Mouse (Mus musculus) lung, embryonic 14.5 days (tissue): ENCODE data around the gene Atp6v1b1. TPM values are rescaled to one million over a fixed set of nuclear protein-coding genes. Genes with fewer than 3 reads are reported as not detected.

Source experiments
- ATAC-seq: fragments of 200-750 bp; cut with Nextera tagmentation; 2 replicates; pipeline ENCODE4 v1.8.0; 2017; ENCODE audit warnings: mild to moderate bottlenecking, moderate TSS enrichment, moderate library complexity; ENCODE audit not compliant: insufficient read depth
- DNase-seq: peaks from one replicate; pipeline ENCODE4 v3.0.0-alpha.2; 2015
- H3K27ac ChIP-seq: fragments of 300-500 bp; sonication (generic); 2 replicates; pipeline ENCODE4 v1.5.1; 2014; ENCODE audit warnings: low read depth, mild to moderate bottlenecking, moderate library complexity
- H3K27me3 ChIP-seq: fragments of 300-500 bp; sonication (generic); 2 replicates; pipeline ENCODE4 v1.6.1; 2014; ENCODE audit warnings: low read length, control low read depth; ENCODE audit not compliant: insufficient read depth
- H3K36me3 ChIP-seq: fragments of 300-500 bp; sonication (generic); 2 replicates; pipeline ENCODE4 v1.6.1; 2014; ENCODE audit warnings: control low read depth; ENCODE audit not compliant: insufficient read depth
- H3K4me1 ChIP-seq: fragments of 300-500 bp; sonication (generic); 2 replicates; pipeline ENCODE4 v1.6.1; 2014; ENCODE audit warnings: antibody characterized with exemption, control low read depth; ENCODE audit not compliant: insufficient read depth
- H3K4me2 ChIP-seq: fragments of 300-500 bp; sonication (generic); 2 replicates; pipeline ENCODE4 v1.6.1; 2014; ENCODE audit warnings: mild to moderate bottlenecking
- H3K4me3 ChIP-seq: fragments of 300-500 bp; sonication (generic); 2 replicates; pipeline ENCODE4 v1.5.1; 2014; ENCODE audit warnings: low read depth, low read length
- H3K9ac ChIP-seq: fragments of 300-500 bp; sonication (generic); 2 replicates; pipeline ENCODE4 v1.6.1; 2014
- H3K9me3 ChIP-seq: fragments of 300-500 bp; sonication (generic); 2 replicates; pipeline ENCODE4 v1.6.1; 2016; ENCODE audit warnings: low read depth, low read length, control low read depth
- CTCF ChIP-seq: IDR thresholded peaks from 2 replicates; pipeline ENCODE4 v1.5.1; 2016; ENCODE audit warnings: antibody characterized with exemption, low read depth
- WGBS: fragments of 180-500 bp; shearing (Covaris S2); extraction: QIAGEN DNeasy Blood & Tissue Kit; methylation state at CpG from one replicate; pipeline ENCODE4 v1.1.7; 2014; 5-methylcytosine and 5-hydroxymethylcytosine counted together
- polyA plus RNA-seq: library from polyadenylated mRNA; unstranded; fragments of >200 nt; fragmentation: Nextera tagmentation; extraction: Ambion mirVana; gene quantifications from 2 replicates; pipeline ENCODE4 v1.2.1, GENCODE M21; 2014

The Atp6v1b1 gene
- polyA plus RNA-seq, 1 experiment from 2014 or later: not detected

DNA sequence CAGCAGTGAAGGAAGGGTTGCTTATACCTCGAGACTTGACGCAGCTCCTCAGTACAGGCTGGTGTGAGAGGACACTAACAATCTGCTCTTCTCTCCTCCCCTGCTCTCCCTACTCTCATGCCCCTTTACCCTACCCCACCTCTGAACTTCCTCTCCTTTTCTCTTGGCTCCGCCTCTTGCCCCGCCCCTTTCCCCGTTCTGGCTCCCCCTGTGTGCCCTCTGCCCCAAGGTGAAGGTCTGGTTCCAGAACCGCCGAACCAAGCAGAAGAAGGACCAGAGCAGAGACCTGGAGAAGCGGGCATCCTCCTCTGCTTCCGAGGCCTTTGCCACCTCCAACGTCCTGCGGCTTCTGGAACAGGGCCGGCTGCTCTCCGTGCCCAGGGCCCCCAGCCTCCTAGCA is 5.5 kb upstream of the Atp6v1b1 start:
- Histone ChIP-seq H3K27ac (no peak overlapping the region), H3K4me2 (no peak overlapping the region), H3K9ac (no peak overlapping the region), H3K4me1 (no peaks in the 10 kb centered on the region), H3K27me3 (no peaks in the 10 kb centered on the region), H3K36me3 (no peaks in the 10 kb centered on the region), H3K9me3 (no peaks in the 10 kb centered on the region), H3K4me3 (no peak overlapping the region)
- 20% methylated on average over 13 of the region's 13 CpGs for WGBS
- TF ChIP-seq CTCF: no peak
- DNase-seq (no peak), ATAC-seq (no peak)

DNA sequence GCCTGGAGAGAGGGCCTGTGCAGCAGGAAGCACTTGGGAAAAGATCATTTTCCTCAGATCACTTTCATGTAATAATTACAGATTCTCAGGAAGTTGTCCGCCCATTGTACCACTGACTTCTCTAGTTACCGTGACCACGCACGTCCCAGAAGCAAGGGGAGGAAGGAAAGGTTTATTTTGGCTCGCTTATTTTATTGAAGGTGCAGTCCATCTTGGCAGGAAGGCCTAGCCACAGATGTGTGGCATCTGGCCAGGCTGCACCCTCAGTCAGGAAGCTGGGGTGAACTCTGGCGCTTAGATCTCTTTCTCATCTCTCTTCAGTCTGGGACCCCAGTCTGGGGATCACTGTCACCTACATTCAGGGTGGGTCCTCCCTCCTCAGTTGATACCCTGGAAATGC is 4.2 kb upstream of the Atp6v1b1 start:
- TF ChIP-seq CTCF: no peak
- WGBS: 50% methylated on average over 6 of the region's 6 CpGs
- H3K27ac ChIP-seq: no peak overlapping the region
- H3K27me3 ChIP-seq: no peaks in the 10 kb centered on the region
- no peaks in the 10 kb centered on the region for H3K4me1 ChIP-seq
- peak; percentile 32 for DNase-seq
- no peak overlapping the region for H3K4me3 ChIP-seq
- no peaks in the 10 kb centered on the region for H3K36me3 ChIP-seq
- no peak overlapping the region for H3K9ac ChIP-seq
- H3K9me3 ChIP-seq: no peaks in the 10 kb centered on the region
- H3K4me2 ChIP-seq: no peak overlapping the region
- ATAC-seq: no peak

DNA sequence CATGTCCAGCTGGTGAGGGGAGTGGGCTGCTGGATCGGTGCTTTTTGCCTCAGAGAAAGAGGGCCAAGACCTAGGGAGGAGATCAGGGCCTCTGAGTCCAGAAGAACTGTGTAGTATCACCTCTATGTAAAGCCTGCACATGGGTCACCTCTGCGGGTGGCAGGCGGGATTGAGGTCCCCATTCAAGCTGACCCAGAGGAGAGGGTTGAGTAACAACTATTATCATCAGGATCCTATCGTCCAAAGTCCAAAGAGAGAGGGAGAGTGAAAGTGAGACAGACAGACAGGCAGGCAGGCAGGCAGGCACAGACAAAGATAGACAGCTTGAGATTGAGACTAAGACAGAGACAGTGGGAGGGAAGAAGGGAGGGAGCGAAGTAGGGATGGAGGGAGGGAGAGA is 422 bp downstream of the Atp6v1b1 start:
- Histone ChIP-seq H3K36me3 (no peaks in the 10 kb centered on the region), H3K4me3 (no peak overlapping the region), H3K27me3 (no peaks in the 10 kb centered on the region), H3K4me2 (no peak overlapping the region), H3K9ac (no peak overlapping the region), H3K27ac (no peak overlapping the region), H3K4me1 (no peaks in the 10 kb centered on the region), H3K9me3 (no peaks in the 10 kb centered on the region)
- DNase-seq: no peak
- no peak for ATAC-seq
- WGBS: 62% methylated on average over 5 of the region's 5 CpGs
- TF ChIP-seq CTCF: no peak

DNA sequence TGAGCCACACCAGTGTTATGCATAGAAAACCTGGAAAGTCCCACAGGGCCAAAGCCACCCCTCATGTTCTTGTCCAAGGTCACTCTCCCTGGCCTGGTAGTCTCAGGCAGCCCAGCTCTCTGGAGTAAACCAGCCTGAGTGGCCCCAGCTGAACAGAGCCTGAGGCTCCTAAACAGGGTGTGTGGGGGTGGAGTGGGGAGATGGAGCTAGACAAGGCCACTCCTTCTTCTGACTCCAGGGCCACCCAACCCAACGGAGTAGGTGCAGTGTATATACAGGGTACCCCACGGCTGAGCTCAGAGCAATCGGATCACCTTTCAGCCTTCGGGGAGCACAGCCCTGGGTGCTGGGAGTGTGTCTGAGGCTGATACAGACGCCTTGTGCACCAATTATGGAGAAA is 1.3 kb downstream of the Atp6v1b1 start:
- no peaks in the 10 kb centered on the region for H3K27me3 ChIP-seq

DNA sequence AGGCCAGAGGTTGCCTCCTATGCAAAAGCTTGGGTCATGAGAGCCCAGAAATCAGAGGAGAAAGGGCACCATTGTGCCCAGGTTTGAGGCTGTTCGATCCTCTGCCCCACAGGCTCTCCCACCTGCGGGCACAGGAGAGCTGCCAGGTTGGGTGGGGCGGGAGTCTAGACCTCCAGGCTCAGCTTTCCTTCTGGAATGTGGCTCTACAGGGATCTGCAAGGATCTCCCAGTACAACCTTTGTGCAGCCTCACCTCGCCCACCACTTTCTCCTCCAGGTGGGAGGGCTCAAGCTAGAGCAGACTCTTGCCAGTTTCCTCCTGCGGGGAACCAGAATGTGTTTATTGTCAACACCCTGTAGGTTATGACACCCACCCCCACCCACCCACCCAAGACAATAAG is 1.8 kb downstream of the Atp6v1b1 start:
- Histone ChIP-seq H3K4me2 (no peak overlapping the region), H3K4me3 (no peak overlapping the region), H3K9ac (no peak overlapping the region), H3K27me3 (no peaks in the 10 kb centered on the region), H3K27ac (0 out of 2 replicates have a peak overlapping the region, but pooled peaks have one; percentile 30), H3K36me3 (no peaks in the 10 kb centered on the region), H3K9me3 (no peaks in the 10 kb centered on the region), H3K4me1 (no peaks in the 10 kb centered on the region)
- DNase-seq (peak; percentile 47), ATAC-seq (peak; percentile 64)
- TF ChIP-seq CTCF: no peak
- WGBS: 33% methylated on average over 5 of the region's 5 CpGs

More for the DNA sequence above, 1.3 kb downstream of the Atp6v1b1 start:
- Histone ChIP-seq H3K36me3 (no peaks in the 10 kb centered on the region), H3K4me2 (no peak overlapping the region), H3K9ac (no peak overlapping the region), H3K9me3 (no peaks in the 10 kb centered on the region), H3K4me1 (no peaks in the 10 kb centered on the region), H3K4me3 (no peak overlapping the region), H3K27ac (0 out of 2 replicates have a peak overlapping the region, but pooled peaks have one; percentile 30)
- no peak for DNase-seq
- 58% methylated on average over 5 of the region's 5 CpGs for WGBS
- peak; percentile 59; the same call in 1 of the 2 replicates for ATAC-seq
- TF ChIP-seq CTCF: no peak

DNA sequence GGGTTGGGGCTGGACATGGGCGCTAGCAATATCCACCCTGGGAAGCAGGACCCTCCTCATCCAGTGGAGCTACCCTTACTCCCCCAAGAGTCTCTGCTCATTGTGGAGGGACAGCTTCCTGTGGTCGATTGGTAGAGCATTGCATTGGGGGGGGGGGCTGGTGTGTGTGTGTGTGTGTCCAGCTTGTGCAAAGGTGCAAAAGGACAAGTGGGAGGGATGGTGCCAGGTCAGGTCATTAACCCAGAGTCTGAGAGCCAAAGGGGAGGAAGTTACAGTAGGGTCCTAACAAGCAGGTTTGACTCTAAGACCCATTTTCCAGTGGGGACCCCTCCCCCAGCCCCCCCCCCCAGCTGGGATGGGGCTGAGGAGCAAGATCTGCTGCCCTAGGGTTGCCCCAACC is 2.7 kb downstream of the Atp6v1b1 start:
- no peak overlapping the region for H3K4me2 ChIP-seq
- no peak overlapping the region for H3K4me3 ChIP-seq
- no peaks in the 10 kb centered on the region for H3K36me3 ChIP-seq
- ATAC-seq: no peak
- WGBS: 54% methylated on average over 2 of the region's 2 CpGs
- no peaks in the 10 kb centered on the region for H3K4me1 ChIP-seq
- H3K9ac ChIP-seq: no peak overlapping the region
- TF ChIP-seq CTCF: no peak
- H3K27ac ChIP-seq: no peak overlapping the region
- H3K9me3 ChIP-seq: no peaks in the 10 kb centered on the region
- H3K27me3 ChIP-seq: 0 out of 2 replicates have a peak, but pooled peaks cover under 1% of the 10 kb centered on the region
- no peak for DNase-seq

DNA sequence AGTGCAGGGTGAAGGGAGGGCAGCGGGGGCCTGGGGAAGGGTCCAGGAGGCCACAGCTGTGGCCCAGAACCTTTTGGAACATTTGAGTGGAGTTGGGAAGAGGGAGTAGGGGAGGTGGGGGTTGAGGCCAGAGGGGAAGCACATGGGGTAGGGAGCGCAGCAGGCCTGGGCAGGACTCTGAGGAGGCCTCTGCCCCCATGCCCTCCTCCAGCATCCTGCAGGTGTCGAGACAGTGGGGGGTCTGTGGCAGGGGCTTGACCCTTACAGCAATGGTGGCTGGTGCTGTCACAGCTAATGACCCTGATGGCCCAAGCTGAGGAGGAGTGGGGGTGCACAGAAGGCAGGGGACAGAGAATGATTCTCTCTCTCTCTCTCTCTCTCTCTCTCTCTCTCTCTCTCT is 6.5 kb downstream of the Atp6v1b1 start:
- ATAC-seq (no peak), DNase-seq (no peak)
- TF ChIP-seq CTCF: no peak
- 49% methylated on average over 3 of the region's 3 CpGs for WGBS
- Histone ChIP-seq H3K4me3 (no peak overlapping the region), H3K4me2 (no peak overlapping the region), H3K36me3 (no peaks in the 10 kb centered on the region), H3K9ac (no peak overlapping the region), H3K9me3 (no peaks in the 10 kb centered on the region), H3K27ac (no peak overlapping the region), H3K4me1 (no peaks in the 10 kb centered on the region), H3K27me3 (peaks cover 7% of the 10 kb centered on the region; the same call in 1 of the 2 replicates)

DNA sequence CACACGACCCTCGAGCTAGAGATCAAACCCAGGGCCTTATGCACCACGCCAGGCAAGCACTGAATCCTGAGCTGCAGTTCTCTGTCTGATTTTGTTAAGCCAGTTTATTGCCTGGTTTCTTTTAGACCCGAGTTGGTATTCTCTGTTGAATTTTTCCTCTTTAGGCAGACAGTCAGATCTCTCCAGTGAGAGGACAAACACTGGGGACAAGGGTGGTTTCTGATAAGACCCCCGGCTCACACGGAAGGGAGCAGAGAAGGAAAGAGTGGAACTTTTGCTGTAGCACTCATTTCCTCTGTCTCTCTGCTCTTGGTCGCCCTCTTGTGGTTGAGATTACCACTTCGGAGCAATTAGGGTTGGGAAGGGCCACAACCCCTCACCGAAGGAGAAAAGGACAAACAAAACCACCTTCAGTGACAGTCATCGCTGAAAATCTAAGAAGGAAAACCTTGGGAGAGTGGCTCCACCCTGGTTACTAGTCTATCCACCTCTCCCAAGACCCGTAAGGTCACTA is 7.4 kb downstream of the Atp6v1b1 start:
- ATAC-seq (0 out of 2 replicates have a peak, but pooled peaks have one; percentile 17), DNase-seq (peak; percentile 84)
- Histone ChIP-seq H3K4me3 (no peak overlapping the region), H3K4me1 (no peaks in the 10 kb centered on the region), H3K4me2 (0 out of 2 replicates have a peak overlapping the region, but pooled peaks have one; percentile 25), H3K9ac (peak overlapping the region; percentile 34; the same call in 1 of the 2 replicates), H3K27ac (no peak overlapping the region), H3K36me3 (no peaks in the 10 kb centered on the region), H3K9me3 (no peaks in the 10 kb centered on the region), H3K27me3 (peaks cover 7% of the 10 kb centered on the region; the same call in 1 of the 2 replicates)
- 7% methylated on average over 11 of the region's 11 CpGs for WGBS
- peak; percentile 90 for TF ChIP-seq CTCF
